Mouse (Mus musculus) layer of hippocampus, adult 2 months (tissue): ENCODE measurements around the gene Ddx49. TPM values are rescaled to one million over a fixed set of nuclear protein-coding genes. Genes with fewer than 3 reads are reported as not detected.

Source experiments
- DNase-seq, 2 experiments: peaks; one replicate each; pipeline ENCODE4 v3.0.0; 2022; ENCODE audit warnings: low spot score in 2 of 2
- H3K27ac ChIP-seq: fragments of 200-600 bp; 2 replicates; pipeline ENCODE4 v1.8.1; 2022
- H3K4me3 ChIP-seq: fragments of 200-600 bp; 2 replicates; pipeline ENCODE4 v1.8.1; 2022; ENCODE audit warnings: mild to moderate bottlenecking
- CTCF ChIP-seq: fragments of 200-600 bp; conservative IDR thresholded peaks from 2 replicates; pipeline ENCODE4 v1.8.1; 2022; ENCODE audit warnings: antibody characterized with exemption, mild to moderate bottlenecking, moderate library complexity
- long read RNA-seq, 2 experiments: library from polyadenylated mRNA; stranded (forward); transcript quantifications; one replicate each; pipeline ENCODE4 v2.0.0; 2021; ENCODE audit warnings: borderline mapping rate in 2 of 2
- total RNA-seq, 2 experiments: library from RNA; stranded (reverse); gene quantifications; 2 replicates each; pipeline ENCODE4 v1.2.3; 2021

Ddx49 gene
- total RNA-seq: 10 to 100 TPM; 45.5 to 52.1 TPM
- long read RNA-seq, experiment 1, transcript Ddx49-201 (13 exons, 2,137 nt): major isoform, 18 of 22 reads
- long read RNA-seq, experiment 1, partial matches to known transcripts: 0 of 22 reads
- long read RNA-seq, experiment 1, other reads (novel, unspliced or antisense): 4 of 22 reads
- long read RNA-seq, experiment 2, transcript Ddx49-201 (13 exons, 2,137 nt): major isoform, 17 of 24 reads
- long read RNA-seq, experiment 2, partial matches to known transcripts: 1 of 24 reads
- long read RNA-seq, experiment 2, other reads (novel, unspliced or antisense): 6 of 24 reads

GRCm38 (mm10) chr8:70302358-70302890, at the start of gene Ddx49, which contains the start of gene Cope:
TSS of gene Ddx49 (minus strand) at chr8:70302489.
TSS of gene Cope (plus strand) at chr8:70302518.
- Histone ChIP-seq H3K27ac (peak within 1 kb of the TSS; percentile 93), H3K4me3 (peak within 1 kb of the TSS; percentile 81)
- DNase-seq: peak; percentile 95 to 96
- no peak for TF ChIP-seq CTCF

DNA sequence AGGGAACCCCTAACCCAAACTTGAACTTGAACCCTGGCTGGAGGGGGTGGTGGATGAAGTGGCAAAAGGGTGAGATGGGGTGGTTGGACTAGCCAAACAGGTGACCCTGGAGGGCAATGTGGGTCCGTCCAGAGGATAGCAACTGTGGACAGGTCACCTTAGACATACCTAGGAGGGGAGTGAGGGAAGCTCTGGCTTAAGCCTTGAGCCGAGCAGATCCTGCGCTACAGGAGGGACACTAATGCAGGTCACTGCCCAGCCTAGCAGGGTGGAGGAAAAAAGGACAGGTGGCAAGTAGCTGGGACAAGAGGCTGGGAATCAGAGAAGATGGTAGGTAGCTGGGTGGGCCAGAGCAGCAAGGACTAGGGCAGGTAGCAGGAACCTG, 49.7 kb upstream of the Ddx49 start:
- Histone ChIP-seq H3K4me3 (peak overlapping the region; percentile 90), H3K27ac (peak overlapping the region; percentile 93)
- TF ChIP-seq CTCF: no peak
- no peak for DNase-seq

- DNase-seq: no peak
- TF ChIP-seq CTCF: no peak
- Histone ChIP-seq H3K4me3 (peak overlapping the region; percentile 90), H3K27ac (peak overlapping the region; percentile 93)
Observed at GRCm38 (mm10) chr8:70351035-70351999, 49.0 kb upstream of the Ddx49 start.

DNA sequence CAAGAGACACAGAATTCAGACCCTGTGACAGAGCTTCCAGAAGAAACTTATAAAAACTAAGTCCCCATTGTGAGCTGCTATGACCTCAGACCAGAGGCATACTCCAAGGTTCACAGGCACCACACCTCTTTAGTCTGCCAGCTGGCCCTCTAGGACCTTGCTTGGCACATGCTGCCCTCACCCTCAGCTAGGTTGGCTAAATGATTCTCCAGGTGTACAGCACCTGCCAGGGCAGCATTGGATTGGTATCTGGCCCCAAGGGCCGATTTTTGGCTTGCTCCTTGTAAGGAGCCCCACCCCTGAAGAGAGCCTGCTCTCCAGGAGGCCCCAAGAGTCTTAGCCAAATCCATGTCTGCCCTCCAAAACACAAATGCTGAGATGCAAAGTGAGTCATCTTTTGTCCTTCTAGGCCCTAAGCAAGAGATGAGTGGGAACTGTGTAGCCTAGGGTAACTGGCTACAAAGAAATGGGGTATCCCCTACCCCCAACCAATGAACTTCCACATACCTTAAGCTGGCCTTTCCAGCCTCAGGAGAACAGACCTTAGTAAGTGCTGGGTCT, 45.7 kb upstream of the Ddx49 start:
- Histone ChIP-seq H3K27ac (no peak overlapping the region), H3K4me3 (no peak overlapping the region)
- DNase-seq: no peak
- no peak for TF ChIP-seq CTCF

- TF ChIP-seq CTCF: no peak
- DNase-seq: no peak
- Histone ChIP-seq H3K27ac (no peak overlapping the region), H3K4me3 (no peak overlapping the region)
Observed at GRCm38 (mm10) chr8:70347443-70347842, 45.2 kb upstream of the Ddx49 start.

- no peak for TF ChIP-seq CTCF
- Histone ChIP-seq H3K27ac (no peak overlapping the region), H3K4me3 (no peak overlapping the region)
- no peak for DNase-seq
Observed at GRCm38 (mm10) chr8:70344279-70344678, 42.0 kb upstream of the Ddx49 start.

DNA sequence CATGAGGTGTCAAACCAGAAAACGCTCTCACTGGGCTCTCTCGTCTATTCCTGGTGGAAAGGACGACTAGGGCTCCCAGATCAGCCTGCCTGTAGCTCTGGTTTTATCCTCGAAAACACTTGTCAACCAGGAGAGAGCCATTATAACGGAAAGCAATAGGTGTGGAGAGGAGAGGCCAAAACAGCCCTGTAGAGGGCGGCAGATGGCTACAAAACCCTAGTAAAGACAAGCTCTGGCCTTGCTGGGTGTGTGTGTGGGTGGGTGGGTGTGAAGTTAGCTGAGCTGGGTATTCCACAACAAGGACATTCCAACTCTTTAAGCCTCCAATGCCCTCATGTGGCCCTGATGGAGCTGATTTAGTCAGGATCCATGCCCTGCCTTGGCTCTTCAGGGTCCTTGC, 41.4 kb upstream of the Ddx49 start:
- peak overlapping the region; percentile 36; the same call in 1 of the 2 replicates for H3K27ac ChIP-seq
- DNase-seq: peak; percentile 47 to 57
- no peak overlapping the region for H3K4me3 ChIP-seq
- TF ChIP-seq CTCF: peak; percentile 74

GRCm38 (mm10) chr8:70343076-70343475, 40.8 kb upstream of the Ddx49 start:
- no peak for TF ChIP-seq CTCF
- Histone ChIP-seq H3K27ac (peak overlapping the region; percentile 36), H3K4me3 (no peak overlapping the region)
- no peak for DNase-seq

GRCm38 (mm10) chr8:70342007-70342406, 39.7 kb upstream of the Ddx49 start:
- Histone ChIP-seq H3K4me3 (no peak overlapping the region), H3K27ac (peak overlapping the region; percentile 77; the same call in 1 of the 2 replicates)
- no peak for TF ChIP-seq CTCF
- no peak for DNase-seq

DNA sequence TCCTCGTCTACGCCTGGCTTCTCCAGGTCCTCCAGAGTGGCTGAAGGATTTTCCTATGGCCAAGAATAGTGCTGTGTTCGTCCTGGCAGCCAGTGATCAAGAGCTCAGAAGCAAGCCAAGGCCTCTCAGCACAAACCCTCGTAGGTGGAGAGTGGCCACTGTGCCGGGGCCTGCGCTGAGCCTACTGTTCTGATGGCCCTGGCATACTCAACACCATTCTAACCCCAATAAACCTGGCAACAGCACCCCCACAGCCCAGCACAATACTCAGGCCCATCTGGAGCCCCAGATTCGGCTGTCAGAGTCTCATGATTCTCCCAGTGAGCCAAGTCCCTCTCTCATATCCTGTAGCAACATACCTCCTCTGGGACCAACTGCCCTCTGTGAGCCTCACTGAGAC, 38.4 kb upstream of the Ddx49 start:
- TF ChIP-seq CTCF: no peak
- H3K27ac ChIP-seq: peak overlapping the region; percentile 77
- DNase-seq: no peak
- H3K4me3 ChIP-seq: no peak overlapping the region

DNA sequence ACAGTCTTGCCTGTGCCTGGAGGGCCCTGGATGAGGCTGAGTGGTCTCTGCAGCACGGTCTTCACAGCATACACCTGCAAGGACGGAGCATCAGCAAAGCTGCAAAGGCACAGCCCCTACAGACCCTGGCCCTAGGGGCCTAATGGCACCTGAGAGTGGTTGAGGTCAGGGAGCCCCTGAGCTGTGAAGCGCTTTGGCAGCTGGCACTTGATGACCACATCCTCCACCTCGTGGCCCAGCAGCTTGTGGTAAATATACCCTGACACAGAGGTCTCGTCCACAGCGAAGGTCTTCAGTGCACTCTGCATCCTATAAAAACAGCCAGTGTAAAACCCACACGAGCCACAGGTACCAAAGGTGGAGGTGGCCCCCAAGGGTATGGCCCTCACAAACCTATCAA, 36.6 kb upstream of the Ddx49 start:
- H3K27ac ChIP-seq: no peak overlapping the region
- no peak for TF ChIP-seq CTCF
- no peak for DNase-seq
- H3K4me3 ChIP-seq: no peak overlapping the region

- no peak for TF ChIP-seq CTCF
- Histone ChIP-seq H3K4me3 (no peak overlapping the region), H3K27ac (peak overlapping the region; percentile 77; the same call in 1 of the 2 replicates)
- DNase-seq: no peak
Observed at GRCm38 (mm10) chr8:70332878-70333202, 30.6 kb upstream of the Ddx49 start.
